Mouse (Mus musculus) ES-E14 (cell line): ENCODE data around the gene Ephx3. TPM values are rescaled to one million over a fixed set of nuclear protein-coding genes. Genes with fewer than 3 reads are reported as not detected.

Experiments
- DNase-seq: peaks from one replicate; pipeline ENCODE4 v3.0.0-alpha.2; 2013; ENCODE audit warnings: low read depth, low spot score
- H3K27ac ChIP-seq: 2 replicates; pipeline ENCODE4 v1.5.1; 2012; ENCODE audit warnings: low read depth, mild to moderate bottlenecking, low read length, moderate library complexity, mixed read lengths; ENCODE audit not compliant: poor library complexity, insufficient read depth, severe bottlenecking
- H3K36me3 ChIP-seq: 2 replicates; pipeline ENCODE4 v1.6.1; 2012; ENCODE audit warnings: mild to moderate bottlenecking, low read length, moderate library complexity, mixed read lengths; ENCODE audit not compliant: control insufficient read depth, poor library complexity, insufficient read depth, severe bottlenecking
- H3K4me1 ChIP-seq, 2 experiments: fragments of 150-350 bp in 1 of 2; sonication (generic) in 1 of 2; 2 replicates each; pipeline ENCODE4 v1.6.1; 2012; ENCODE audit warnings: low read length in 2 of 2, mild to moderate bottlenecking in 1 of 2, mixed read lengths in 1 of 2; ENCODE audit not compliant: control insufficient read depth in 2 of 2, insufficient read depth in 2 of 2, poor library complexity in 1 of 2
- H3K4me3 ChIP-seq, 2 experiments: fragments of 150-350 bp in 1 of 2; sonication (generic) in 1 of 2; 2 replicates each; pipeline ENCODE4 v1.5.1; 2012; ENCODE audit warnings: low read length in 2 of 2, low read depth in 1 of 2, mild to moderate bottlenecking in 1 of 2, mixed read lengths in 1 of 2; ENCODE audit not compliant: insufficient read depth in 1 of 2, poor library complexity in 1 of 2, severe bottlenecking in 1 of 2
- H3K9ac ChIP-seq: 2 replicates; pipeline ENCODE4 v1.6.1; 2012; ENCODE audit warnings: low read depth, mild to moderate bottlenecking, low read length, mixed read lengths; ENCODE audit not compliant: poor library complexity, insufficient read depth, severe bottlenecking
- H3K9me3 ChIP-seq: fragments of 150-350 bp; sonication (generic); 2 replicates; pipeline ENCODE4 v1.6.1; 2012; ENCODE audit warnings: low read depth, mild to moderate bottlenecking, low read length; ENCODE audit not compliant: control insufficient read depth, insufficient read depth
- CHD2 ChIP-seq: IDR thresholded peaks from 2 replicates; pipeline ENCODE4 v1.6.1; 2014; ENCODE audit warnings: mild to moderate bottlenecking, low read depth, low read length, inconsistent platforms
- HCFC1 ChIP-seq: IDR thresholded peaks from 2 replicates; pipeline ENCODE4 v1.6.1; 2012; ENCODE audit warnings: low read length, inconsistent platforms, borderline replicate concordance; ENCODE audit not compliant: insufficient read depth
- MAFK ChIP-seq: IDR thresholded peaks from 2 replicates; pipeline ENCODE4 v1.6.1; 2014; ENCODE audit warnings: mild to moderate bottlenecking, low read depth, low read length, inconsistent platforms; ENCODE audit not compliant: insufficient read depth
- ZC3H11A ChIP-seq: IDR thresholded peaks from 2 replicates; pipeline ENCODE4 v1.6.1; 2012; ENCODE audit warnings: low read depth, mild to moderate bottlenecking, inconsistent platforms, low read length, borderline replicate concordance
- ZNF384 ChIP-seq: IDR thresholded peaks from 2 replicates; pipeline ENCODE4 v1.6.1; 2012; ENCODE audit warnings: low read depth, low read length, inconsistent platforms
- in situ Hi-C, 2 experiments: fragments of 600-800 bp; cut with MboI; formaldehyde crosslinking; loops; one replicate each; pipeline ENCODE4 v1.15.1; 2025; ENCODE audit warnings: low sequenced_read_pairs in 2 of 2, inconsistent platforms in 1 of 2; ENCODE audit not compliant: unreplicated experiment in 2 of 2
- total RNA-seq: library from RNA; depleted of rRNA; stranded (reverse); fragments of 300-350 nt; gene quantifications from 2 replicates; pipeline ENCODE4 v1.2.3, GENCODE M21; 2012

Ephx3 gene
- total RNA-seq, 1 experiment = 0.71 TPM

DNA sequence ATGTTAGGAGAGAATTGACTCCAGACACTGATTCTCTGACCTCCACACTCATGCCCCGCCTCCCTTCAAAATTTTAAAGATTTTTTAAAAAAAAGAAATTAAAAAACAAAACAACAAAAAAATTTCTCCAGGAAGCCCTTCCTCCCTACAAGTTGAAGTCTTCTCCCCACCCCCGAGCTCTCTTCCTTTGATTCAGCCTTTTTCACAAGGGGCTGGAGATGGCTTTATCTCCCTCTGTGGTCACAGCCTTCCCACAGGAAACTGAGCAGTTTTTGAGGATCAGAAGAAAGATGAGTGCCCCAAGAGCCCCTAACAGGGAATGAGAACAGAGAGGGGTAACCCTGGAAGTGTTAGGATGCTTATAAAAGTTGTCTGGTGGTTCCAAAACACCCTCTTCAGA is 16.9 kb downstream of the Ephx3 start:
- H3K27ac ChIP-seq = no peak overlapping the region
- H3K9me3 ChIP-seq = no peaks in the 10 kb centered on the region
- no peak for DNase-seq
- no peaks in the 10 kb centered on the region for H3K4me1 ChIP-seq
- no peak overlapping the region for H3K4me3 ChIP-seq
- no peak overlapping the region for H3K9ac ChIP-seq
- H3K36me3 ChIP-seq = no peaks in the 10 kb centered on the region
- TF ChIP-seq CHD2 = no peak
- no peak for TF ChIP-seq HCFC1
- TF ChIP-seq ZC3H11A = no peak
- no peak for TF ChIP-seq MAFK
- no peak for TF ChIP-seq ZNF384
- in situ Hi-C loops = no loop called here

GRCm38 (mm10) chr17:32169518-32170225 is 19.7 kb downstream of the Ephx3 start:
- Histone ChIP-seq H3K36me3 (no peaks in the 10 kb centered on the region), H3K27ac (no peak overlapping the region), H3K4me1 (peaks cover 9 to 12% of the 10 kb centered on the region in 2 experiments), H3K4me3 (no peak overlapping the region), H3K9me3 (no peaks in the 10 kb centered on the region), H3K9ac (no peak overlapping the region)
- in situ Hi-C loops = no loop called here
- no peak for TF ChIP-seq HCFC1
- TF ChIP-seq MAFK = peak; percentile 98
- DNase-seq = no peak

- in situ Hi-C loops = no loop called here
- H3K27ac ChIP-seq = peak within 1 kb of the TSS; percentile 72
- H3K9me3 ChIP-seq = no peaks in the 10 kb centered on the region
- peak; percentile 63 for DNase-seq
- H3K9ac ChIP-seq = peak within 1 kb of the TSS; percentile 93
- peaks cover 16 to 26% of the 10 kb centered on the region in 2 experiments for H3K4me1 ChIP-seq
- peaks cover 4% of the 10 kb centered on the region; the same call in 1 of the 2 replicates for H3K36me3 ChIP-seq
- H3K4me3 ChIP-seq = peak within 1 kb of the TSS; percentile 85 to 98
- TF ChIP-seq ZC3H11A = no peak
- TF ChIP-seq CHD2 = no peak
- no peak for TF ChIP-seq ZNF384
- TF ChIP-seq MAFK = no peak
- TF ChIP-seq HCFC1 = no peak
These were observed 22.7 kb downstream of the Ephx3 start, which contains the start of gene Notch3 for GRCm38 (mm10) chr17:32166687-32167086. Notch3 (minus strand) TSS chr17:32166852.

DNA sequence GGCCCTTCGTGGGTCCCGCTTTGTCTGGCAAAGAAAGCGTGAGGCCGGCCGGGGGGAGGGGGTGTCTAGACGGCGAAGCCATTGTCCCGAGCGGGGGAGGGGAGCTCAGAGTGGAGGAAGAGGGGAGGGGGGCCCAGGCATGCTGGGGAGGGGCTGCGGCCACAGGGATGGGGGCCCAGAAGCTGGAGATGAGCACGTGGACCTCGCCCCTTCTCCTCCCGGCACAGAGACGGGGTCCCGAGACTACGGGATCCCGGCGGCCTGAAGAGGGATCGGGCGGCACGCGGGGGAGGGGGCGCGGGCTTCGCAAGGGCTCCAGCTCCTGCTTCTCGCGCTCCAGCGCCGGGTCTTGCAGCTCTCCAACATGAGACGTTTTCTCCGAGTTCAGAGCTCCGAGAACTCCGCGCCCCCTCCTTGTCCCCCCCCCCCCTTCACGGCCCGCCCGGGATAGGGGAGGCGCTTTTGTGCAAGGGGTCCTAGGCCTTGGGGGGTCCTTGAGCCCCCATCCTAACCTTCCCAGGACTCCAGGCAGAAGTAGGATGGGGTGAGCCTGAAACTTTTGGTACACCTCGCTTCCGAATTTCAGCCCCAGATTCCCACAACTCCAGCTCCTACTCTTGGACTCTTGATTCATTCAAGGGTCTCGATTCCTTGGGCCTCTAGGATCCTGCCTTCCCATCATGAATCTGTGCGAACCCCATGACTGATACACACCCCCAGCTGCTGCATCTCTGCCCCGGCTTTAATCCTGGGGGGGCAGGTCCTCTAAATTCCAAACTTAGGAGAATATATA is 23.4 kb downstream of the Ephx3 start:
- peak overlapping the region; percentile 93 for H3K9ac ChIP-seq
- no peaks in the 10 kb centered on the region for H3K9me3 ChIP-seq
- DNase-seq = peak; percentile 51
- TF ChIP-seq HCFC1 = 0 out of 2 replicates have a peak, but pooled peaks have one; percentile 7
- TF ChIP-seq MAFK = no peak
- peak overlapping the region; percentile 65 for H3K27ac ChIP-seq
- H3K4me3 ChIP-seq = peak overlapping the region; percentile 85 to 98
- peaks cover 4% of the 10 kb centered on the region; the same call in 1 of the 2 replicates for H3K36me3 ChIP-seq
- in situ Hi-C loops = no loop called here
- H3K4me1 ChIP-seq = peaks cover 16 to 30% of the 10 kb centered on the region in 2 experiments
